Mouse (Mus musculus) brain, embryonic 14.5 days (tissue): ENCODE measurements around the gene Mt2. TPM values are rescaled to one million over a fixed set of nuclear protein-coding genes. Genes with fewer than 3 reads are reported as not detected.
"Not testable (repeated sequence)": the region's sequence is repeated elsewhere in the genome, so short reads cannot be mapped to it uniquely, and the experiment has no call there.

ENCODE experiments used
- DNase-seq: peaks from one replicate; pipeline ENCODE4 v3.0.0-alpha.2; 2011; ENCODE audit warnings: low read depth
- CTCF ChIP-seq: fragments of 200-500 bp; IDR thresholded peaks from 2 replicates; pipeline ENCODE4 v1.5.1; 2012; ENCODE audit warnings: inconsistent platforms, mild to moderate bottlenecking, moderate library complexity, borderline replicate concordance; ENCODE audit not compliant: insufficient read depth, insufficient read length; ENCODE audit errors: extremely low read depth
- POLR2A ChIP-seq: fragments of 200-500 bp; IDR thresholded peaks from 2 replicates; pipeline ENCODE4 v1.6.1; 2012; ENCODE audit warnings: mild to moderate bottlenecking, inconsistent platforms, borderline replicate concordance; ENCODE audit not compliant: poor library complexity, insufficient read depth, insufficient read length, severe bottlenecking; ENCODE audit errors: extremely low read depth
- polyA plus RNA-seq: library from polyadenylated mRNA; depleted of rRNA; stranded (reverse); fragments of >200 nt; gene quantifications from 2 replicates; pipeline ENCODE4 v1.2.3, GENCODE M21; 2012

The Mt2 gene
- polyA plus RNA-seq, 1 experiment = 15.6 TPM

GRCm38 (mm10) chr8:94148236-94148635, 24.2 kb upstream of the Mt2 start:
- TF ChIP-seq CTCF = no peak
- no peak for TF ChIP-seq POLR2A
- peak; percentile 53 for DNase-seq

GRCm38 (mm10) chr8:94150925-94151324, 21.5 kb upstream of the Mt2 start:
- no peak for TF ChIP-seq POLR2A
- no peak for TF ChIP-seq CTCF
- no peak for DNase-seq

- TF ChIP-seq CTCF (peak; percentile 33; the same call in 1 of the 2 replicates), POLR2A (peak; percentile 42; the same call in 1 of the 2 replicates)
- peak; percentile 92 for DNase-seq
Observed at GRCm38 (mm10) chr8:94152513-94153300, 19.8 kb upstream of the Mt2 start, which contains the start of gene Mt3. Gene Mt3 (plus strand): TSS chr8:94152607.

- peak; percentile 38 for DNase-seq
- TF ChIP-seq CTCF (no peak), POLR2A (no peak)
Observed at GRCm38 (mm10) chr8:94153451-94153850, 19.0 kb upstream of the Mt2 start.

GRCm38 (mm10) chr8:94154537-94154936, 17.9 kb upstream of the Mt2 start:
- TF ChIP-seq POLR2A (no peak), CTCF (no peak)
- DNase-seq = peak; percentile 90

- DNase-seq = no peak
- TF ChIP-seq CTCF = no peak
- TF ChIP-seq POLR2A = no peak
Observed at GRCm38 (mm10) chr8:94156092-94156491, 16.4 kb upstream of the Mt2 start.

GRCm38 (mm10) chr8:94165772-94166171, 6.7 kb upstream of the Mt2 start:
- DNase-seq = not testable (repeated sequence)

- no peak for TF ChIP-seq POLR2A
- peak; percentile 94 for TF ChIP-seq CTCF
- peak; percentile 88 for DNase-seq
Observed at GRCm38 (mm10) chr8:94167244-94167643, 5.2 kb upstream of the Mt2 start.

- DNase-seq = no peak
- TF ChIP-seq POLR2A = no peak
- no peak for TF ChIP-seq CTCF
Observed at GRCm38 (mm10) chr8:94169547-94169946, 2.9 kb upstream of the Mt2 start.

GRCm38 (mm10) chr8:94171321-94171755, 1.1 kb upstream of the Mt2 start:
- no peak for DNase-seq
- no peak for TF ChIP-seq POLR2A
- no peak for TF ChIP-seq CTCF

GRCm38 (mm10) chr8:94172809-94173732, 607 bp downstream of the Mt2 start:
- TF ChIP-seq CTCF (no peak), POLR2A (no peak)
- peak; percentile 56 for DNase-seq

GRCm38 (mm10) chr8:94173848-94174403, 1.5 kb downstream of the Mt2 start:
- TF ChIP-seq POLR2A = no peak
- TF ChIP-seq CTCF = no peak
- DNase-seq = no peak
